Comparison of ENCODE assay signal across 26 mouse cellular contexts in the genomic region with DNA sequence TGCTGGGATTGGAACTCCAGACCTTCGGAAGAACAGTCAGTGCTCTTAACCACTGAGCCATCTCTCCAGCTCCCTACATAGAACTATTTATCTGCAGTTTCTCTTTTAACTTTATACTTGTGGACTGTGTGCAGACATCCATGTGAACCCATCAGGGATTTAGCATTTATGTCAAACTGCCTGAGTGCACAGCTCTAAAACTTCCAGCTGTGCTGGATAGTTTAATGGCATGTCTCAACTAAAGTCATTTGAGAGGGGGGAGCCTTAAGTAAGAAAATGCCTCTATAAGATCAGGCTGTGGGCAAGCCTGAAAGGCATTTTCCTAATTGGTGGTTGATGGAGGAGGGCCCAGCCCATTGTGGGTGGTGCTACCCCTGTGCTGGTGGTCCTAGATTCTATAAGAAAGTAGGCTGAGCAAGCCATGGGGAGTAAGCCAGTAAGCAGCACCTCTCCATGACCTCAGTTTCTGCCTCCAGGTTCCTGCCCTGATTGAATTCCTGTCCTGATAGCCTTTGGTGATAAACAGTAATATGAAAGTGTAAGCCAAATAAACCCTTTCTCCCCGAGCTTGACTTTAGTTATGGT. TPM values are rescaled to one million over a fixed set of nuclear protein-coding genes. Genes with fewer than 3 reads are reported as not detected.
DNase-seq lines count a peak whose midpoint lies in the region; ATAC-seq and TF ChIP-seq lines count a peak whose summit lies in the region.
"Had no signal": no experiment of that assay in that cellular context is flagged by ENCODE, and none has a peak within 500 bp of the region (broad histone marks: within the 10 kb centered on the region; RNA-seq: fewer than 3 reads in every experiment).

No protein-coding gene starts in this region.

- no peak for TF ChIP-seq CTCF in kidney, postnatal 0 days (IDR thresholded peaks at IDR 0.05; ENCODE audit: low read depth)
- TF ChIP-seq CTCF in stomach, postnatal 0 days (IDR thresholded peaks at IDR 0.05; ENCODE audit: low read depth), result no peak

- H3K36me3 ChIP-seq in kidney, embryonic 14.5 days (ENCODE audit: control insufficient read depth, insufficient read depth, low read length), result no peaks in the 10 kb centered on the region
- H3K36me3 ChIP-seq in kidney, postnatal 0 days (ENCODE audit: insufficient read depth, low read length), result no peaks in the 10 kb centered on the region
- no peaks in the 10 kb centered on the region for H3K36me3 ChIP-seq in stomach, embryonic 14.5 days (ENCODE audit: control insufficient read depth, insufficient read depth, low read length)
- H3K36me3 ChIP-seq in stomach, postnatal 0 days (ENCODE audit: control insufficient read depth, insufficient read depth, low read length), result no peaks in the 10 kb centered on the region
- H3K36me3 ChIP-seq: embryonic facial prominence, embryonic 13.5 days; forebrain, embryonic 10.5 days; heart, embryonic 10.5 days; heart, embryonic 13.5 days had no signal

- H3K9me3 ChIP-seq in kidney, embryonic 14.5 days (ENCODE audit: control insufficient read depth, low read length), result no peaks in the 10 kb centered on the region
- H3K9me3 ChIP-seq in kidney, postnatal 0 days (replicated peaks; ENCODE audit: low read length), result no peaks in the 10 kb centered on the region
- H3K9me3 ChIP-seq in stomach, embryonic 14.5 days (ENCODE audit: control insufficient read depth, low read depth, low read length), result no peaks in the 10 kb centered on the region
- H3K9me3 ChIP-seq in stomach, postnatal 0 days (ENCODE audit: control insufficient read depth, low read length), result no peaks in the 10 kb centered on the region
- H3K9me3 ChIP-seq: embryonic facial prominence, embryonic 13.5 days; forebrain, embryonic 10.5 days; forebrain, embryonic 13.5 days; heart, embryonic 10.5 days; heart, embryonic 13.5 days had no signal

- no peak overlapping the region for H3K9ac ChIP-seq in kidney, embryonic 14.5 days (ENCODE audit: low read depth, low read length)
- H3K9ac ChIP-seq in kidney, postnatal 0 days (ENCODE audit: low read depth, low read length), result no peak overlapping the region
- no peak overlapping the region for H3K9ac ChIP-seq in stomach, embryonic 14.5 days (replicated peaks; ENCODE audit: low read depth, low read length)
- no peak overlapping the region for H3K9ac ChIP-seq in stomach, postnatal 0 days (ENCODE audit: low read length)
- H3K9ac ChIP-seq: embryonic facial prominence, embryonic 13.5 days; forebrain, embryonic 13.5 days; heart, embryonic 13.5 days; hindbrain, embryonic 14.5 days had no signal

- DNase-seq in kidney, adult 11 months, result no peak
- peak; percentile 51 for DNase-seq in kidney, postnatal 0 days (ENCODE audit: low spot score)
- no peak for DNase-seq in kidney, adult 9 months
- no peak for DNase-seq in stomach, postnatal 0 days (ENCODE audit: low spot score)
- DNase-seq: adrenal gland, adult 2 months; adrenal gland, postnatal 14 days; cerebellum, adult 11 months; cerebellum, adult 2 months; cerebellum, adult 9-11 months; cerebellum, postnatal 25 days; gastrocnemius, postnatal 10 days; gastrocnemius, postnatal 36 days; heart, adult 2 months; heart, postnatal 14 days; heart, postnatal 4 days had no signal

- H3K4me3 ChIP-seq in kidney, embryonic 14.5 days (ENCODE audit: low read length), result no peak overlapping the region
- H3K4me3 ChIP-seq in kidney, postnatal 0 days (replicated peaks; ENCODE audit: low read depth, low read length), result no peak overlapping the region
- no peak overlapping the region for H3K4me3 ChIP-seq in stomach, embryonic 14.5 days (ENCODE audit: low read depth, low read length)
- no peak overlapping the region for H3K4me3 ChIP-seq in stomach, postnatal 0 days (ENCODE audit: low read depth, low read length)
- H3K4me3 ChIP-seq: embryonic facial prominence, embryonic 13.5 days; forebrain, embryonic 10.5 days; forebrain, embryonic 13.5 days; heart, adult 2 months; heart, embryonic 10.5 days; heart, embryonic 13.5 days had no signal

- no peak overlapping the region for H3K4me2 ChIP-seq in kidney, embryonic 14.5 days (replicated peaks; ENCODE audit: low read depth, low read length)
- no peak overlapping the region for H3K4me2 ChIP-seq in kidney, postnatal 0 days (ENCODE audit: low read length)
- no peak overlapping the region for H3K4me2 ChIP-seq in stomach, embryonic 14.5 days (replicated peaks; ENCODE audit: low read depth, low read length)
- no peak overlapping the region for H3K4me2 ChIP-seq in stomach, postnatal 0 days (replicated peaks; ENCODE audit: low read depth)
- H3K4me2 ChIP-seq: embryonic facial prominence, embryonic 13.5 days; forebrain, embryonic 13.5 days; heart, embryonic 13.5 days; hindbrain, embryonic 14.5 days had no signal

- no peak overlapping the region for H3K27ac ChIP-seq in kidney, embryonic 14.5 days (ENCODE audit: low read depth, low read length)
- no peak overlapping the region for H3K27ac ChIP-seq in kidney, postnatal 0 days
- no peak overlapping the region for H3K27ac ChIP-seq in stomach, embryonic 14.5 days (ENCODE audit: low read length)
- no peak overlapping the region for H3K27ac ChIP-seq in stomach, postnatal 0 days (replicated peaks)
- H3K27ac ChIP-seq: embryonic facial prominence, embryonic 13.5 days; forebrain, embryonic 10.5 days; forebrain, embryonic 13.5 days; heart, adult 2 months; heart, embryonic 10.5 days; heart, embryonic 13.5 days; hindbrain, embryonic 14.5 days had no signal

- no peaks in the 10 kb centered on the region for H3K4me1 ChIP-seq in kidney, embryonic 14.5 days (ENCODE audit: control insufficient read depth, insufficient read depth, low read length)
- H3K4me1 ChIP-seq in kidney, postnatal 0 days (replicated peaks; ENCODE audit: insufficient read depth, low read length), result no peaks in the 10 kb centered on the region
- H3K4me1 ChIP-seq in stomach, embryonic 14.5 days (ENCODE audit: control insufficient read depth, insufficient read depth, low read length), result no peaks in the 10 kb centered on the region
- H3K4me1 ChIP-seq in stomach, postnatal 0 days (replicated peaks; ENCODE audit: control insufficient read depth, insufficient read depth), result no peaks in the 10 kb centered on the region
- H3K4me1 ChIP-seq: embryonic facial prominence, embryonic 13.5 days; forebrain, embryonic 10.5 days; forebrain, embryonic 13.5 days; heart, embryonic 10.5 days; heart, embryonic 13.5 days had no signal

- WGBS in kidney, embryonic 14.5 days, result 26% methylated on average over 2 of the region's 2 CpGs
- 37% methylated on average over 2 of the region's 2 CpGs for WGBS in kidney, postnatal 0 days
- WGBS in stomach, embryonic 14.5 days, result 67% methylated on average over 2 of the region's 2 CpGs
- 63% methylated on average over 2 of the region's 2 CpGs for WGBS in stomach, postnatal 0 days

- no peaks in the 10 kb centered on the region for H3K27me3 ChIP-seq in kidney, embryonic 14.5 days (ENCODE audit: control insufficient read depth, insufficient read depth, low read length)
- H3K27me3 ChIP-seq in kidney, postnatal 0 days (ENCODE audit: insufficient read depth, low read length), result no peaks in the 10 kb centered on the region
- no peaks in the 10 kb centered on the region for H3K27me3 ChIP-seq in stomach, embryonic 14.5 days (ENCODE audit: control insufficient read depth, insufficient read depth, low read length)
- H3K27me3 ChIP-seq in stomach, postnatal 0 days (ENCODE audit: control insufficient read depth, insufficient read depth, low read length), result no peaks in the 10 kb centered on the region
- H3K27me3 ChIP-seq: embryonic facial prominence, embryonic 13.5 days; forebrain, embryonic 13.5 days; heart, embryonic 13.5 days had no signal

- no peak for TF ChIP-seq EP300 in stomach, postnatal 0 days (optimal IDR thresholded peaks at IDR 0.05)

- peak; percentile 89 for ATAC-seq in kidney, embryonic 14.5 days (ENCODE audit: low FRiP score, low TSS enrichment)
- ATAC-seq in kidney, postnatal 0 days (replicated peaks; ENCODE audit: low FRiP score, low read depth), result no peak; the same call in 1 of the 2 replicates
- peak; percentile 10; the same call in 1 of the 2 replicates for ATAC-seq in stomach, embryonic 14.5 days (ENCODE audit: insufficient number of reproducible peaks, insufficient read depth, low FRiP score, low read depth)
- no peak for ATAC-seq in stomach, postnatal 0 days (ENCODE audit: low FRiP score, low TSS enrichment)
- ATAC-seq: CD4-positive, CD25-positive, alpha-beta regulatory T cell, adult 4 months; forebrain, embryonic 13.5 days; forebrain, embryonic 16.5 days had no signal

RNA-seq across cellular contexts. Expression of a gene that starts 24.3 kb away (rescaled TPM):
- polyA plus RNA-seq in kidney, embryonic 14.5 days (2014; fragmentation: Nextera tagmentation; extraction: Ambion mirVana), result 1.2 and 1.3 TPM in 2 replicates
- 0.47 TPM in 2 replicates for polyA plus RNA-seq in kidney, postnatal 0 days (2015; fragmentation: Nextera tagmentation; extraction: Ambion mirVana)
- 0.55 and 0.56 TPM in 2 replicates for polyA plus RNA-seq in stomach, embryonic 14.5 days (2014; fragmentation: Nextera tagmentation; extraction: Ambion mirVana)
- polyA plus RNA-seq in stomach, postnatal 0 days (2015; fragmentation: Nextera tagmentation; extraction: Ambion mirVana), result 0.07 TPM in 2 replicates
- polyA plus RNA-seq: adrenal gland, adult 2 months; C2C12 had no signal

Comparison
In these comparisons a context has a peak if more than half of its experiments do, and no peak if none do; other contexts are left out.
1. ATAC-seq: peak in kidney, embryonic 14.5 days (single experiment) and stomach, embryonic 14.5 days (single experiment); none in kidney, postnatal 0 days (single experiment) and stomach, postnatal 0 days (single experiment).